Mouse (Mus musculus): ENCODE data around the gene Aprt.

DNA sequence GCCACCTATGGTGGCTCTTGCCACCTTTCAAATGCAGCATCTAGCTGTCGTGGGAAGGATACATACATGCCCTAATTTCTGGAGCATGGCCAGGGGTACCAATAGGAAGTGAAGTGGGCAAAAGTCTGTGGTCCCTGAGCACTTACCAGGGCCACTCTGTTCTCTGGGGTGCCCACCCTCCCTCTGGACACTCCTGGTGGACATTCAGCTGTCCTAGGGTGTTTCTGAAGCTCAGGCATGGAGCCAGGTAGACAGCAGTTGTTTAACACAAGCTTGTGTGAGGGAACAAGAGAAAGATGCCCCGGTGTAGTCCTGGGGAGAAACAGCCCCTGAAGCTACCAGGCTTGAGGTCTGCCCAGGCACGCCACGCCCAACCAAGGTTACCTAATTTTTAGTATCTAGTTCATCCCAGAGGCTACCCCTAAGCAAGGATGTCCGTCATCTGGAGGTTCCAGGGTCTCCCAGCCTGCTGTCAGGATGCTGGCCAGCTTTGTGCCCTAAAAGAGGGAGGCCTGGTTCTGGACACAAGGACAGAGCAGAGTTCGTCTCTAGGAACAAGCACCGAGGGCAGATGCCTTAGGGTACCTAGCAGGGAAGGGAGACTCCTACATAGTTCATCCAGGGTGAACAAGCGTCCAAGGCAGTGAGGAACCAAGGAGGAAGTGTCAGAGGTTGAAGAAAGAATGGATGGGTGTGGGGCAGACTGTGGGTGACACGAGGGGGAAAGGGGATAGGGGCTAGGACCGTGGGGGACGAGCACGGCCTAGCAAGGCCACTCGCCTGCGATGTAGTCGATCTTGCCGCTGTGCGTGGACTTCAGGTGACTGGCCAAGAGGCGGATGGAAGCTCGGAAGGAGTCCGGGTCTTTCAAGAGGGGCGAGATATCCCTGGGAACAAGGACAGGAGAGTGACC is 718 bp downstream of the Aprt start:
- TF ChIP-seq CTCF (IDR thresholded peaks at IDR 0.05; ENCODE audit: low read depth, low read length) (no peak), POLR2A (IDR thresholded peaks at IDR 0.05; ENCODE audit: extremely low read depth, insufficient read depth, low read length) (no peak)
